Mouse (Mus musculus): ENCODE data around the gene Elavl1.

DNA sequence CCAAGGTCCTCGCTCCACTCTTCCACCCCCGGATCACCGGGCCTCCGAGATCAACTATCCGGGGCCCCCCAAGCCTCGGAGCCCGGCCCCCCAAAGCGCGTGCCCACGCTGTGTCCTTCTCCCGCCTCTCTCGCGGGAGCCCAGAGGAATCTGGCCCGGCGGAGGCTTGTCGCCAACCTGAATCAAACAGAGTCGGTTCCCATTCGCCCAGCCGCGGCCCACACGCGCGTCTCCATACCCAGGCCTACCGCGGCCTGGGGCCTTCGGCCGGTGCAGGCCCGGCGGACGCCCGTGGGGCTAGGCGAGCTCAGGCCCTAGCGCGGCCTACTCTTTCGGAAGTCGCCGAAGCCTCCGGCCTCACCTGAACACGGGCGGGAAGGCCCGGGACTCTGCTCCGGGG lies 688 bp downstream of the Elavl1 start:
- TF ChIP-seq CTCF (IDR thresholded peaks at IDR 0.05; ENCODE audit: low read depth) (no peak), EP300 (IDR thresholded peaks at IDR 0.05; ENCODE audit: low read depth) (no peak)
